Mouse (Mus musculus): Measurements from ENCODE around the gene Ahcyl2. TPM values are rescaled to one million over a fixed set of nuclear protein-coding genes. Genes with fewer than 3 reads are reported as not detected.

The Ahcyl2 gene
- total RNA-seq, 2 experiments from 2014 or later, result 124 to 260 TPM

DNA sequence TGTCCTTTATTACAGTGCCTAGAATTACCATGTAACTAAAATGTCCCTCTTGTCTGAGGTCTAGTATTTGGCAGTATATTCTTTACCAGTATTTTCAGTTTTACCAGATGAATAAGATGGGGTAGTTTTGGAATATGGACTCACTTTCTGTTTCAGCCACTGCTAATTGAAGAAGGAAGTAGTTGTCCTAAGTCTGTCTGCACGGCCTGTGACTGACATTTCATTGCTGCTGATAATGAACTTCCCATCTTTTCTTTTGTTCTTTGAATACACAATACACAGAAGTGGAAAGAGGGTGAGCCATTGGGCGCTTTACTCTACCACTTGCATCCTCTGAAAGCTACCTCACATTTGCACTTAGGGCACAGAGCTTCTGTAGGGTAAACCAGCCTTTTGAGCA is 134.4 kb downstream of the Ahcyl2 start:
- DNase-seq (ENCODE audit: low spot score in 2 of 2), result no peak

DNA sequence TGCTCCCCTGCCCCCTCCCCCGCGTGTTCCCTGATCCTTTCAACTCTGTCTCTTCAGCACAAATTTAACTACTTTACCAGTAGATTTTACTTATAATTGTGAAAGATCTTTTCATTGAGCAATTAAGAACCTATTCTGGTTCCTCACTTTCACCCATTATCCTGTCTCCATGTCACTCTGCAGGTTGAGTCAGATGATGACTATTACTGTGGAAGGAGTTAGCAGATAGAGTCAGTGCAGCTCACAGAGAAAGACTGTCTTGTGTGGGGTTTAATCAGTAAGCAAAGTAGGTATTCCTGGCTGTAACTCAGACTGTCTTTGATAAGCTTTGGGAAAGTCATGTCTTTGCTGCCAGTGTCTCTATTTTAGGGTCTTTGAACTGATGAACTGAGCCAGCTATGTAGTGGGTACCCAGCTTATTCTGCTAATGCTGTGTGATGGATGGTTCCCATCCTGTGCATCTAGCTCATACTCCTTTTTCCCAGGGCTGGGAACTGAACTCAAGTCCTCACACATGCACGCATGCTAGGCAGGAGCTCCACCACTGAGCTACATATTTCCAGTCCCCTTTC is 135.6 kb downstream of the Ahcyl2 start:
- no peak for DNase-seq (ENCODE audit: low spot score in 2 of 2)

- DNase-seq (ENCODE audit: low spot score in 2 of 2), result no peak
Observed at GRCm38 (mm10) chr6:29904281-29904680, 136.5 kb downstream of the Ahcyl2 start.

GRCm38 (mm10) chr6:29910631-29911030 is 142.8 kb downstream of the Ahcyl2 start:
- no peak for DNase-seq (ENCODE audit: low spot score in 2 of 2)

DNA sequence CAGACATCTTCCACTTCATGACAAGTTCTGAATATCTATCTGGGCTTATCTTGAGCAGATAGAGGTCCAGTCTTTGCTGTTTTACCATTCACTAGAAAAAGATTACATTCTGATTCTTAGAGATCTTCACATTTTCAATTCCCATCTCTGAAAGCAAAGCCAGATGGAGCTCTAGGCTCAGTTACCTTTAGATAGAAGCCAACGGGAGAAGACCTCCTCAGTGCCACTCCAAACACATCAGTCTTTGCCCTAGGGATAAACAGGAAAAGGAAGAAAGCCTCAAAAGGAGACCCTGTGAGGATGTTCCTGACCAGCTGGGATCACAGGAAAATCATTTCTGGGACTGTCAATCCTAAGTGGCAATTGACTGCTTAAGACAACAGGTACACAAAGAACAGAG is 145.9 kb downstream of the Ahcyl2 start:
- no peak for DNase-seq (ENCODE audit: low spot score in 2 of 2)

DNA sequence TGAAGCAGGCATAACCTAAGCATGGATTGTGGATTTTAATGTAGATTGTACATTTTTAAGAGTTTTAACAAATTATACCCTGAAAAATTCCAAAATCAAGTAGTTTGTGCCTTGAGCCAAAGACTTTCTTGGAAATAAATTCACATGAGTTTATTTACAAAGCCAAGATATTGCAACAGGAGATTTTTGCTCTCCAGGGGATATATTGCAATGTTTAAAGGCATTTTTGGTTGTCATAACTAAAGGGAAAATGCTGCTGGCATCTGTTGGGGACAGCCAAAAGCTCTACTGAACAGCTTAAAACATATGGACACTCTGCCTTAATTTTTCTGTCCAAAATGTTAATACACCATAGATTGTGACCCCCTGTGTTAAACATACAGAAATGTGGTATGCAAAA is 146.3 kb downstream of the Ahcyl2 start:
- DNase-seq (ENCODE audit: low spot score in 2 of 2), result no peak

DNA sequence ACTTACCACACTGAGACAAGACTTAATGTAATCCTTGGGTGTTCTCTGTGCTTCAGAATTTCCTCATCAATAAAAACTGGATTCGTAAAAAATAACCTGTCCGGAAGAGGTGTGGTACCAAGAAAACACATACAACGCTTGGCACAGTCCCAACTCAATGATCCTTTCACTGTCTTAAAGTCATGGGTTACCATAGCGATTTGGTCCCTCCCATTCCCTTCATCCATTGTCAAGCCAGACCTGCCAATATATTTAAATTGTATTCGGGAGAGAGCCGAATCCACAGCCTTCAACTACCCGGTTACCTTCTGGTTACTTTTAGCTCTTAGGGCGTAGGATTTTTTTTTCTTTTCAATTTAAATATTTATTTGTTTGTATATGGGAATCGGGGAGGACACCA is 148.0 kb downstream of the Ahcyl2 start:
- DNase-seq (ENCODE audit: low spot score in 2 of 2), result no peak

- peak; percentile 94 for DNase-seq (ENCODE audit: low spot score in 2 of 2)
Observed at GRCm38 (mm10) chr6:29916530-29917382, 148.9 kb downstream of the Ahcyl2 start, which contains the start of gene Strip2. Strip2 (plus strand) TSS chr6:29917012.

DNA sequence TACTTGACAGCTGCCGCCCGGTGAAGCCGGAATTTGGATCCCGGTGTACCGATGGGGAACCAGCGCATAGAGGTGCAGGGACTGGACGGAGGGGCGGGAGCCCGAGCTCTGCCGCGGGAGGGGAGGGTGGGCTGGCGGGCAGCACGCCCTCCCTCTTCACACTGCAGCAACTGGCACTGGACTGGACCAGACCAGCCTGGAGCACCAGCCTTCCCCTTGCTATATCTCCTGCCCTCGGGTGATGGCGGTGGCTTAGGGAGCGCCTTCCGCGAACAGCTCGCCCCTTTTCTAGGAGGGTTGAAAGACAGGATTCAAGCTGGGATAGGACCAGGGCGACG is 149.5 kb downstream of the Ahcyl2 start:
- DNase-seq (ENCODE audit: low spot score in 2 of 2), result peak in 1 of 2 experiments; percentile 32

GRCm38 (mm10) chr6:29917947-29918346 is 150.1 kb downstream of the Ahcyl2 start:
- no peak for DNase-seq (ENCODE audit: low spot score in 2 of 2)

DNA sequence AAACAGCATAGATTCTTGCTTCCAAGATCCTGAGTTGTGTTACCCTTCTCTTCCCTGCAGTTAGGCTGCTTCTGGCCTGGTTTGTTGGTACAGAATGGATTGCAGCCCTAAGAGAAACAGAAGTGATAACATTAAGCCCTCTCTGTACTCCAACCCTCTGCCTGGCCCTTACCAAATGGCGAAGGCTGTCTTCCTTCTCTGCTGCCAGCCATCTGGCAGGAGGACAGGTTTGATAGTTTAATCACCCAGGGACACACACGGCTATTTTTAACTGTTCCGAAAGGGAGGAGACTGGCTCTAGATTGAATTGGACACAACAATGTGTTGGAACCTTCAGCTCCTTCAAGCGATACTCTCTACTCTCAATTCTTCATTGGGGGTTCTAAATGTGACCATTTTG is 155.7 kb downstream of the Ahcyl2 start:
- peak in 1 of 2 experiments; percentile 12 for DNase-seq (ENCODE audit: low spot score in 2 of 2)

DNA sequence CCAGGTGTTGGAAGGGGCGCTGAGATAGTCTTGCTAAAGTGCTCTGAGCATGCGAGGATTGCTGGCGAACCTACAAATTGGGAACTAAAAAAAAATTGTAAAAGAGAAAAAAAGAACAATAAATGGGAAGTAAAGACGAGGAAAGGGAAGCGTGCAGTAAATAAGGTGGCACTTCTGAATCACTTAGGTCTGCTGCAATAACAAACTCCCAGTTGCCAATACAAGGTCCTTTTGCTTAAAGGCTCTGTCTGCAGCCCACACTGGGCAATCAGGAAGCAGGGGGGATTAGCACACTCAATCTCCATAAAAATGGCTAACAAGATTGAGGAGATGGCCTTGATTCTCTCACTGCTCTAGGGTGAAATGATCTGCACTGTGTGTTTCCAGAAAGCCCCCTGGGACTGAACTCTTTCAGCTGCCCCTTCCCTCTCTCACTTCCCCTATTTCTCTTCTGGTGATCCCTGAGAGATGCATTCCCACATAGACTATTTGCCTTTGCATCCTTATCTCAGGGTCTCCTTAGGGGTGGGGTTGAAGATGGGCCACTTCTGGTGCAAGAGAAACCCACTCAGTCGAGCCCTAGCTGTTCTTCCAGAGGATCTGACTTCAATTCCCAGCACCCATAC is 157.9 kb downstream of the Ahcyl2 start:
- no peak for DNase-seq (ENCODE audit: low spot score in 2 of 2)

GRCm38 (mm10) chr6:29930087-29930486 is 162.3 kb downstream of the Ahcyl2 start:
- DNase-seq (ENCODE audit: low spot score in 2 of 2), result no peak

- no peak for DNase-seq (ENCODE audit: low spot score in 2 of 2)
Observed at GRCm38 (mm10) chr6:29930665-29931064, 162.9 kb downstream of the Ahcyl2 start.

GRCm38 (mm10) chr6:29931181-29931580 is 163.4 kb downstream of the Ahcyl2 start:
- DNase-seq (ENCODE audit: low spot score in 2 of 2), result no peak

GRCm38 (mm10) chr6:29935741-29936140 is 167.9 kb downstream of the Ahcyl2 start:
- no peak for DNase-seq (ENCODE audit: low spot score in 2 of 2)

- DNase-seq (ENCODE audit: low spot score in 2 of 2), result no peak
Observed at GRCm38 (mm10) chr6:29940428-29940827, 172.6 kb downstream of the Ahcyl2 start.

- DNase-seq (ENCODE audit: low spot score in 2 of 2), result no peak
Observed at GRCm38 (mm10) chr6:29941036-29941435, 173.2 kb downstream of the Ahcyl2 start.

GRCm38 (mm10) chr6:29944465-29944864 is 176.7 kb downstream of the Ahcyl2 start:
- no peak for DNase-seq (ENCODE audit: low spot score in 2 of 2)

DNA sequence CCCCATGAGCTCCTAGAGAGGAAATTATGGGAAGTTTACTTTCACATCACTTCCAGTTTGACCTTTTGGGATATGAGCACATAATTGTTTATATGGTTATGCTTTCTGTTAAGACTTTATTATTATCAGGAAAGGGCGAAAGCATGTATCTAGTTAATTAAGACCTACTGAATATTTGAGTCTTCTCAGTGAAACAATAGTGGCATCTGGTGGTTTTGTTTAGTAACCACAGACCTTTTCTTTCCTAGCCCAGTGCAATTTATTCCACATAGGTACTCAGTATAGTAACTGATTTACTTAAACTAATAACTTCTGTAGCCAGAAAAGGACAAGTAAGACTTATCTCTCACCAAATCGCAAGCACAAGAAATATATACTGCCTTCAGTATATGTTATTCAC is 178.8 kb downstream of the Ahcyl2 start:
- DNase-seq (ENCODE audit: low spot score in 2 of 2), result no peak

GRCm38 (mm10) chr6:29947823-29948222 is 180.0 kb downstream of the Ahcyl2 start:
- no peak for DNase-seq (ENCODE audit: low spot score in 2 of 2)

- DNase-seq (ENCODE audit: low spot score in 2 of 2), result peak in 1 of 2 experiments; percentile 22
Observed at GRCm38 (mm10) chr6:29956749-29957148, 188.9 kb downstream of the Ahcyl2 start.

All from adrenal gland, adult 18-20 months (tissue).